Mouse (Mus musculus) MEL (cell line): Measurements from ENCODE around the gene Grin2d. TPM values are rescaled to one million over a fixed set of nuclear protein-coding genes. Genes with fewer than 3 reads are reported as not detected.

Source experiments
- DNase-seq: peaks from one replicate; pipeline ENCODE4 v3.0.0; 2011; ENCODE audit warnings: low read depth, low spot score
- H3K27ac ChIP-seq: 2 replicates; pipeline ENCODE4 v1.5.1; 2012; ENCODE audit warnings: low read depth, mild to moderate bottlenecking, control low read depth, low read length, moderate library complexity; ENCODE audit not compliant: control insufficient read depth
- H3K27me3 ChIP-seq, 2 experiments: fragments of 150-350 bp in 1 of 2; sonication (generic) in 1 of 2; 2 replicates each; pipeline ENCODE4 v1.6.1; 2012; ENCODE audit warnings: low read length in 2 of 2, mild to moderate bottlenecking in 2 of 2, improper control_type of control experiment in 1 of 2, moderate library complexity in 1 of 2; ENCODE audit not compliant: insufficient read depth in 2 of 2, control insufficient read depth in 1 of 2
- H3K36me3 ChIP-seq, 2 experiments: 2 replicates each; pipeline ENCODE4 v1.6.1; 2012 to 2014; ENCODE audit warnings: low read length in 2 of 2, improper control_type of control experiment in 1 of 2, inconsistent platforms in 1 of 2, mild to moderate bottlenecking in 1 of 2; ENCODE audit not compliant: insufficient read depth in 2 of 2, control insufficient read depth in 1 of 2
- H3K4me1 ChIP-seq, 2 experiments: fragments of 150-350 bp in 1 of 2; sonication (generic) in 1 of 2; 2 replicates each; pipeline ENCODE4 v1.6.1; 2012; ENCODE audit warnings: low read length in 2 of 2, improper control_type of control experiment in 1 of 2, mild to moderate bottlenecking in 1 of 2; ENCODE audit not compliant: insufficient read depth in 2 of 2, control insufficient read depth in 1 of 2
- H3K4me3 ChIP-seq, 2 experiments: fragments of 150-350 bp in 1 of 2; sonication (generic) in 1 of 2; 2 replicates each; pipeline ENCODE4 v1.5.1; 2012; ENCODE audit warnings: low read depth in 2 of 2, low read length in 2 of 2, mild to moderate bottlenecking in 2 of 2, moderate library complexity in 2 of 2, control low read depth in 1 of 2, improper control_type of control experiment in 1 of 2; ENCODE audit not compliant: control insufficient read depth in 1 of 2, insufficient read depth in 1 of 2
- H3K79me2 ChIP-seq: 2 replicates; pipeline ENCODE4 v1.6.1; 2012; ENCODE audit warnings: mild to moderate bottlenecking, low read length, moderate library complexity; ENCODE audit not compliant: control insufficient read depth, poor library complexity, insufficient read depth
- H3K9ac ChIP-seq: 2 replicates; pipeline ENCODE4 v1.6.1; 2012; ENCODE audit warnings: low read depth, mild to moderate bottlenecking, control low read depth, low read length, moderate library complexity; ENCODE audit not compliant: control insufficient read depth, poor library complexity, severe bottlenecking
- H3K9me3 ChIP-seq: fragments of 150-350 bp; sonication (generic); replicated peaks from 2 replicates; pipeline ENCODE4 v1.6.1; 2012; ENCODE audit warnings: mild to moderate bottlenecking, low read length, improper control_type of control experiment, moderate library complexity; ENCODE audit not compliant: insufficient read depth
- CHD2 ChIP-seq: IDR thresholded peaks from 2 replicates; pipeline ENCODE4 v1.6.1; 2011; ENCODE audit warnings: low read length, improper control_type of control experiment
- E2F4 ChIP-seq: IDR thresholded peaks from 2 replicates; pipeline ENCODE4 v1.6.1; 2011; ENCODE audit warnings: low read depth, low read length, improper control_type of control experiment, borderline replicate concordance
- EP300 ChIP-seq, 2 experiments: IDR thresholded peaks; 2 replicates each; pipeline ENCODE4 v1.6.1; 2011; ENCODE audit warnings: improper control_type of control experiment in 2 of 2, low read length in 2 of 2, low read depth in 1 of 2, mild to moderate bottlenecking in 1 of 2
- GABPA ChIP-seq: IDR thresholded peaks from 2 replicates; pipeline ENCODE4 v1.6.1; 2012; ENCODE audit warnings: low read depth, mild to moderate bottlenecking, inconsistent platforms, low read length, improper control_type of control experiment, moderate library complexity
- HCFC1 ChIP-seq: IDR thresholded peaks from 2 replicates; pipeline ENCODE4 v1.6.1; 2012; ENCODE audit warnings: low read depth, mild to moderate bottlenecking, inconsistent platforms, low read length, improper control_type of control experiment, moderate library complexity
- JUND ChIP-seq: IDR thresholded peaks from 2 replicates; pipeline ENCODE4 v1.6.1; 2011; ENCODE audit warnings: low read depth, mild to moderate bottlenecking, improper control_type of control experiment, low read length
- MAFK ChIP-seq: IDR thresholded peaks from 2 replicates; pipeline ENCODE4 v1.6.1; 2011; ENCODE audit warnings: low read depth, mild to moderate bottlenecking, low read length, improper control_type of control experiment, borderline replicate concordance
- MAX ChIP-seq: IDR thresholded peaks from 2 replicates; pipeline ENCODE4 v1.6.1; 2011; ENCODE audit warnings: low read length, improper control_type of control experiment
- MXI1 ChIP-seq: IDR thresholded peaks from 2 replicates; pipeline ENCODE4 v1.6.1; 2011; ENCODE audit warnings: mild to moderate bottlenecking, low read depth, low read length, improper control_type of control experiment
- MYB ChIP-seq: IDR thresholded peaks from 2 replicates; pipeline ENCODE4 v1.6.1; 2011; ENCODE audit warnings: mild to moderate bottlenecking, low read depth, low read length, improper control_type of control experiment
- NRF1 ChIP-seq: IDR thresholded peaks from 2 replicates; pipeline ENCODE4 v1.6.1; 2014; ENCODE audit warnings: low read depth, mild to moderate bottlenecking, inconsistent platforms, low read length, improper control_type of control experiment, moderate library complexity; ENCODE audit not compliant: poor library complexity, insufficient read depth, severe bottlenecking
- POLR2AphosphoS2 ChIP-seq: IDR thresholded peaks from 2 replicates; pipeline ENCODE4 v1.6.1; 2011; ENCODE audit warnings: low read length, improper control_type of control experiment
- POLR2AphosphoS5 ChIP-seq: IDR thresholded peaks from 2 replicates; pipeline ENCODE4 v1.6.1; 2012; ENCODE audit warnings: low read depth, borderline replicate concordance, mild to moderate bottlenecking, inconsistent platforms, low read length, moderate library complexity, mixed read lengths
- RCOR1 ChIP-seq: IDR thresholded peaks from 2 replicates; pipeline ENCODE4 v1.6.1; 2012; ENCODE audit warnings: low read depth, mild to moderate bottlenecking, inconsistent platforms, low read length, improper control_type of control experiment
- SIN3A ChIP-seq: IDR thresholded peaks from 2 replicates; pipeline ENCODE4 v1.6.1; 2012; ENCODE audit warnings: low read length, improper control_type of control experiment, inconsistent platforms
- SMC3 ChIP-seq: IDR thresholded peaks from 2 replicates; pipeline ENCODE4 v1.6.1; 2011; ENCODE audit warnings: low read depth, low read length, improper control_type of control experiment
- TAL1 ChIP-seq: IDR thresholded peaks from 2 replicates; pipeline ENCODE4 v1.6.1; 2012; ENCODE audit warnings: mild to moderate bottlenecking, inconsistent platforms, low read length, moderate library complexity, mixed read lengths
- TBP ChIP-seq: IDR thresholded peaks from 2 replicates; pipeline ENCODE4 v1.8.0; 2011; ENCODE audit warnings: low read depth, low read length, improper control_type of control experiment
- TCF12 ChIP-seq: IDR thresholded peaks from 2 replicates; pipeline ENCODE4 v1.6.1; 2014; ENCODE audit warnings: low read depth, mild to moderate bottlenecking, inconsistent platforms, low read length, improper control_type of control experiment, moderate library complexity
- UBTF ChIP-seq: IDR thresholded peaks from 2 replicates; pipeline ENCODE4 v1.6.1; 2012; ENCODE audit warnings: low read depth, mild to moderate bottlenecking, inconsistent platforms, low read length, improper control_type of control experiment, moderate library complexity, borderline replicate concordance; ENCODE audit not compliant: insufficient read depth
- USF1 ChIP-seq: IDR thresholded peaks from 2 replicates; pipeline ENCODE4 v1.6.1; 2014; ENCODE audit warnings: low read depth, mild to moderate bottlenecking, inconsistent platforms, low read length, improper control_type of control experiment, moderate library complexity
- ZMIZ1 ChIP-seq: IDR thresholded peaks from 2 replicates; pipeline ENCODE4 v1.6.1; 2012; ENCODE audit warnings: low read depth, mild to moderate bottlenecking, inconsistent platforms, low read length, improper control_type of control experiment, moderate library complexity
- polyA plus RNA-seq, 2 experiments: library from polyadenylated mRNA; stranded (reverse) in 1 of 2; unstranded in 1 of 2; fragments of >175 nt in 1 of 2; fragments of >200 nt in 1 of 2; gene quantifications; 2 replicates each; pipeline versions ENCODE4 v1.2.1 to v1.2.4; 2012; ENCODE audit warnings: low replicate concordance in 2 of 2, low read depth in 1 of 2; ENCODE audit not compliant: insufficient read length in 2 of 2, insufficient read depth in 1 of 2, missing spikeins in 1 of 2
- total RNA-seq: library from RNA; depleted of rRNA; stranded (reverse); fragments of 300-350 nt; gene quantifications from 2 replicates; pipeline ENCODE4 v1.2.3, GENCODE M21; 2012

Gene Grin2d
- total and polyA plus RNA-seq, 3 experiments, result 0.19 to 0.57 TPM; not detected in 1

GRCm38 (mm10) chr7:45798511-45798836 is 79.7 kb downstream of the Grin2d start:
- Histone ChIP-seq H3K9ac (no peak overlapping the region), H3K27ac (no peak overlapping the region), H3K36me3 (peaks cover 0 to 4% of the 10 kb centered on the region in 2 experiments; a peak in 1 of 4 replicates), H3K27me3 (no peaks in the 10 kb centered on the region), H3K4me1 (peaks cover 9 to 13% of the 10 kb centered on the region in 2 experiments; a peak in 3 of 4 replicates), H3K4me3 (no peak overlapping the region), H3K79me2 (no peaks in the 10 kb centered on the region; the same call in 1 of the 2 replicates), H3K9me3 (no peaks in the 10 kb centered on the region)
- TF ChIP-seq USF1 (no peak), EP300 (IDR thresholded peaks at IDR 0.05; ENCODE audit: low read depth in 1 of 2, low read length in 2 of 2) (no peak), TBP (no peak), MAFK (no peak), TCF12 (no peak), POLR2AphosphoS2 (no peak), ZMIZ1 (no peak), SIN3A (no peak), E2F4 (no peak), CHD2 (no peak), SMC3 (no peak), HCFC1 (no peak), MAX (no peak), TAL1 (no peak), MYB (no peak), RCOR1 (no peak), UBTF (no peak), JUND (no peak), MXI1 (no peak)
- DNase-seq, result no peak

GRCm38 (mm10) chr7:45797661-45798510 is 80.3 kb downstream of the Grin2d start:
- peaks cover 9 to 13% of the 10 kb centered on the region in 2 experiments; a peak in 3 of 4 replicates for H3K4me1 ChIP-seq
- DNase-seq, result no peak
- H3K27me3 ChIP-seq, result no peaks in the 10 kb centered on the region
- no peak overlapping the region for H3K9ac ChIP-seq
- no peak for TF ChIP-seq GABPA
- no peak for TF ChIP-seq TCF12
- no peak for TF ChIP-seq NRF1
- no peak for TF ChIP-seq MAX
- no peak for TF ChIP-seq POLR2AphosphoS5
- TF ChIP-seq MXI1, result no peak
- TF ChIP-seq JUND, result no peak
- TF ChIP-seq, all 39 proteins: peak for 0
- H3K27ac ChIP-seq, result no peak overlapping the region
- H3K36me3 ChIP-seq, result peaks cover 0 to 4% of the 10 kb centered on the region in 2 experiments; a peak in 1 of 4 replicates
- no peaks in the 10 kb centered on the region; the same call in 1 of the 2 replicates for H3K79me2 ChIP-seq
- no peak overlapping the region for H3K4me3 ChIP-seq
- H3K9me3 ChIP-seq, result no peaks in the 10 kb centered on the region
